Mouse (Mus musculus) ES-E14 (cell line): ENCODE measurements around the gene Fam89a. TPM values are rescaled to one million over a fixed set of nuclear protein-coding genes. Genes with fewer than 3 reads are reported as not detected.

Experiments used
- DNase-seq: peaks from one replicate; pipeline ENCODE4 v3.0.0-alpha.2; 2013; ENCODE audit warnings: low read depth, low spot score
- H3K27ac ChIP-seq: 2 replicates; pipeline ENCODE4 v1.5.1; 2012; ENCODE audit warnings: low read depth, mild to moderate bottlenecking, low read length, moderate library complexity, mixed read lengths; ENCODE audit not compliant: poor library complexity, insufficient read depth, severe bottlenecking
- H3K36me3 ChIP-seq: 2 replicates; pipeline ENCODE4 v1.6.1; 2012; ENCODE audit warnings: mild to moderate bottlenecking, low read length, moderate library complexity, mixed read lengths; ENCODE audit not compliant: control insufficient read depth, poor library complexity, insufficient read depth, severe bottlenecking
- H3K4me1 ChIP-seq, 2 experiments: fragments of 150-350 bp in 1 of 2; sonication (generic) in 1 of 2; 2 replicates each; pipeline ENCODE4 v1.6.1; 2012; ENCODE audit warnings: low read length in 2 of 2, mild to moderate bottlenecking in 1 of 2, mixed read lengths in 1 of 2; ENCODE audit not compliant: control insufficient read depth in 2 of 2, insufficient read depth in 2 of 2, poor library complexity in 1 of 2
- H3K4me3 ChIP-seq, 2 experiments: fragments of 150-350 bp in 1 of 2; sonication (generic) in 1 of 2; 2 replicates each; pipeline ENCODE4 v1.5.1; 2012; ENCODE audit warnings: low read length in 2 of 2, low read depth in 1 of 2, mild to moderate bottlenecking in 1 of 2, mixed read lengths in 1 of 2; ENCODE audit not compliant: insufficient read depth in 1 of 2, poor library complexity in 1 of 2, severe bottlenecking in 1 of 2
- H3K9ac ChIP-seq: 2 replicates; pipeline ENCODE4 v1.6.1; 2012; ENCODE audit warnings: low read depth, mild to moderate bottlenecking, low read length, mixed read lengths; ENCODE audit not compliant: poor library complexity, insufficient read depth, severe bottlenecking
- H3K9me3 ChIP-seq: fragments of 150-350 bp; sonication (generic); 2 replicates; pipeline ENCODE4 v1.6.1; 2012; ENCODE audit warnings: low read depth, mild to moderate bottlenecking, low read length; ENCODE audit not compliant: control insufficient read depth, insufficient read depth
- CHD2 ChIP-seq: IDR thresholded peaks from 2 replicates; pipeline ENCODE4 v1.6.1; 2014; ENCODE audit warnings: mild to moderate bottlenecking, low read depth, low read length, inconsistent platforms
- HCFC1 ChIP-seq: IDR thresholded peaks from 2 replicates; pipeline ENCODE4 v1.6.1; 2012; ENCODE audit warnings: low read length, inconsistent platforms, borderline replicate concordance; ENCODE audit not compliant: insufficient read depth
- MAFK ChIP-seq: IDR thresholded peaks from 2 replicates; pipeline ENCODE4 v1.6.1; 2014; ENCODE audit warnings: mild to moderate bottlenecking, low read depth, low read length, inconsistent platforms; ENCODE audit not compliant: insufficient read depth
- ZC3H11A ChIP-seq: IDR thresholded peaks from 2 replicates; pipeline ENCODE4 v1.6.1; 2012; ENCODE audit warnings: low read depth, mild to moderate bottlenecking, inconsistent platforms, low read length, borderline replicate concordance
- ZNF384 ChIP-seq: IDR thresholded peaks from 2 replicates; pipeline ENCODE4 v1.6.1; 2012; ENCODE audit warnings: low read depth, low read length, inconsistent platforms
- in situ Hi-C, 2 experiments: fragments of 600-800 bp; cut with MboI; formaldehyde crosslinking; loops; one replicate each; pipeline ENCODE4 v1.15.1; 2025; ENCODE audit warnings: low sequenced_read_pairs in 2 of 2, inconsistent platforms in 1 of 2; ENCODE audit not compliant: unreplicated experiment in 2 of 2
- total RNA-seq: library from RNA; depleted of rRNA; stranded (reverse); fragments of 300-350 nt; gene quantifications from 2 replicates; pipeline ENCODE4 v1.2.3, GENCODE M21; 2012

Gene Fam89a
- total RNA-seq, 1 experiment, result 2.9 TPM

DNA sequence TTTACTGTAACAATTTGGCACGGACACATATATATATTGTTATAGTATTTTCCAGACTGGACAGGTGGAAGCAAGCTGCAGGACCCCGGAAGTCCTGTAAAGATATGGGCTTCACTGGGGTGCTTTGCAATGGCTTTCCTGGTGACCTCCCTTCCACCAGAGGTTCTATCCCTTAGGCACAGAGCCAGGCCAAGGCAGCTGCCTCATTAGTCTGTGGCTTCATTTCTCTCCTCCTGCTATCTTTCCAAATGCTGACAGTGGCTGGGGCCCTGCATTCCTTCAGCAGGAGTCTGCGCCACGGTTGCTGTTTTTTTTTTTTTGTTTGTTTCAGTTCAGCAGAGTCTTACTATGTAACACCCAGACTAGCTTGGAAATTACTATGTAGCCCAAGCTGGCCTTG, 40.1 kb upstream of the Fam89a start:
- no peaks in the 10 kb centered on the region for H3K36me3 ChIP-seq
- no peaks in the 10 kb centered on the region for H3K9me3 ChIP-seq
- H3K4me3 ChIP-seq, result peak overlapping the region in 1 of 2 experiments; percentile 77; a peak in 3 of 4 replicates
- no peak overlapping the region for H3K27ac ChIP-seq
- peak overlapping the region; percentile 62; the same call in 1 of the 2 replicates for H3K9ac ChIP-seq
- in situ Hi-C loops, result no loop called here
- H3K4me1 ChIP-seq, result peaks cover 0 to 3% of the 10 kb centered on the region in 2 experiments; a peak in 1 of 4 replicates
- TF ChIP-seq CHD2 (no peak), HCFC1 (no peak), ZNF384 (no peak)
- DNase-seq, result no peak

DNA sequence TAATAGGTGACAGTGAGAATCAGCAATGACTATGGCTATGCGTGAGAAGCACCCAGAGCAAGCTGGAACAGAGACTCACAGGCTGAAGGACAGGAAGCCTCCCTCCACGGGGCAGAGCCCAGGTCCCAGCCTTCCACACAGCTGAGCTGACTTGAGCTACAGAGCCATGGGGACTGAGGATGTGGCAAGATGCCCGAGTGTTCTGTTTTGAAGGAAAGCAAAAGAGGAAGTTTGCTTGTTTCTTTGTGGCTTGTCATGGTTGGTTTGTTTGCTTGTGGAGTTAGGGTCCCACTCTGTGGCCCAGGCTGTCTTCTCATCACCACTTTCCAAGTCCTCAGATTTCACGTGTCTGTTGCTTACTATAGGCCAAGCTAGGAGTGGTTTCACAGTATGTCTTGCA, 39.0 kb upstream of the Fam89a start:
- H3K36me3 ChIP-seq, result no peaks in the 10 kb centered on the region
- peaks cover 0 to 6% of the 10 kb centered on the region in 2 experiments; a peak in 1 of 4 replicates for H3K4me1 ChIP-seq
- in situ Hi-C loops, result no loop called here
- DNase-seq, result no peak
- no peak overlapping the region for H3K4me3 ChIP-seq
- H3K9ac ChIP-seq, result no peak overlapping the region
- H3K9me3 ChIP-seq, result no peaks in the 10 kb centered on the region
- no peak for TF ChIP-seq CHD2
- no peak for TF ChIP-seq MAFK
- TF ChIP-seq ZC3H11A, result no peak
- TF ChIP-seq ZNF384, result no peak
- TF ChIP-seq HCFC1, result no peak
- H3K27ac ChIP-seq, result no peak overlapping the region

DNA sequence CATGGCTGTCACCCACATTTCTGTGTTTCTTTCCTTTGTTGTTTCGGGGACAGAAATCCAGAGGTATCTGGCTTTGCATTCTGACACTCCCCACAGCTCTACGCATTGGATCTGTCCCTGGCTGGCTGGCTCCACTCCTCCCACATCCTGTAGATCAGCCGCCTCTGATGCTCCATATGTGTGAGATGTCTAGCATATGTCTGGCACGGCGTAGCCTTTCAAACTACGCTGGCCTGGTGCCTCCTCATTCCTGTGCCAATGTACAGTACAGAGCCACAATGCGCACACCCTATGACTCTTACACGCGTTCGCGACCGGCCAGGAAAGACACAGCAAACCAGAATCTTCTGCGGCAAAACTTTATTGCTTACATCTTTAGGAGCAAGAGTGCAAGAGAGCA, 33.0 kb upstream of the Fam89a start:
- H3K9ac ChIP-seq, result no peak overlapping the region
- peaks cover 0 to 8% of the 10 kb centered on the region in 2 experiments; a peak in 1 of 4 replicates for H3K4me1 ChIP-seq
- no peak for TF ChIP-seq MAFK
- no peak for TF ChIP-seq CHD2
- no peak for TF ChIP-seq ZNF384
- no peak for TF ChIP-seq ZC3H11A
- no peak for TF ChIP-seq HCFC1
- H3K27ac ChIP-seq, result no peak overlapping the region
- H3K36me3 ChIP-seq, result no peaks in the 10 kb centered on the region
- no peaks in the 10 kb centered on the region for H3K9me3 ChIP-seq
- in situ Hi-C loops, result no loop called here
- DNase-seq, result no peak
- H3K4me3 ChIP-seq, result no peak overlapping the region

DNA sequence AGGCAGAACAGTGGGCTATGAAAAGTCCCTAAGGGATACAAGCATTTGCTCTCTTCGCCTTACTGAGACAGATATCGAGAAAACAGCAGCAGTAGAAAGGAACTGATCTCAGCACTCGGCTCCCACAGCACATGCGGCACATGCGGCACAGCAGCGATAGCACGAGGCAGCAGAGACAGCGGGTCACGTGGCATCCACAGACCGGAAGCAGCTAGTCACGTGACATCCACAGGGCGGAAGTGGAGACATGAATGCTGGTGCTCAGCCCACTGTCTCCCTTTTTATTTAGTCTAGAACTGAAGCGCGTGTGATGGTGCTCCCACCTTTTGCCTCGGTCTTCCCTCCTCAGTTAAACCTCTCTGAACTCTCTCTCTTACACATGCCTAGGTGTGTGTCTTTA, 31.6 kb upstream of the Fam89a start:
- TF ChIP-seq ZNF384, result no peak
- TF ChIP-seq HCFC1, result no peak
- TF ChIP-seq ZC3H11A, result no peak
- no peak for TF ChIP-seq MAFK
- no peak for TF ChIP-seq CHD2
- Histone ChIP-seq H3K9me3 (no peaks in the 10 kb centered on the region), H3K4me1 (peaks cover 0 to 8% of the 10 kb centered on the region in 2 experiments; a peak in 1 of 4 replicates), H3K9ac (no peak overlapping the region), H3K36me3 (no peaks in the 10 kb centered on the region), H3K4me3 (peak overlapping the region in 1 of 2 experiments; percentile 17; a peak in 1 of 4 replicates), H3K27ac (no peak overlapping the region)
- DNase-seq, result no peak
- in situ Hi-C loops, result no loop called here

DNA sequence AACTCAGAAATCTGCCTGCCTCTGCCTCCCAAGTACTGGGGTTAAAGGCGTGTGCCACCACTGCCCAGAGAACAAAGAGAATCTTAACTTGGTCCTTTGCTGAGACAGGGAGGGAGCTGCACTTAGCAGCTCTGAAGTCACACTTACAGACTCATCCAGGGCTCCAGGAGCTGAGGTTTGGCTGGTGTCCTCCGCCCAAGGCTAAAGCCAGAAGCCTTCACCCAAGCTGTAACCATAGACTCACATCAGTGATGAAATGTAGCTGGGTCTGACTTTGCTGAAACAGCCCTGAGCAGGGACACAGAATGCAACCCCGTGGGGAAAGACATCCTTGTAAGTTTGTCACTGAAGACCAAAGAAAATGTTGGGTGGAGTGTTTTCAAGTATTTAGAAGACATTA, 30.8 kb upstream of the Fam89a start:
- no peak overlapping the region for H3K27ac ChIP-seq

More for the DNA sequence above, 30.8 kb upstream of the Fam89a start:
- Histone ChIP-seq H3K4me1 (peaks cover 0 to 8% of the 10 kb centered on the region in 2 experiments; a peak in 1 of 4 replicates), H3K9me3 (no peaks in the 10 kb centered on the region), H3K4me3 (no peak overlapping the region), H3K36me3 (no peaks in the 10 kb centered on the region), H3K9ac (no peak overlapping the region)
- in situ Hi-C loops, result no loop called here
- TF ChIP-seq HCFC1, result no peak
- TF ChIP-seq MAFK, result no peak
- DNase-seq, result no peak
